Mouse (Mus musculus): ENCODE data around the gene Kcp.

- TF ChIP-seq POLR2A (IDR thresholded peaks at IDR 0.05; ENCODE audit: control insufficient read depth, low read depth, low read length): no peak
- TF ChIP-seq CTCF (IDR thresholded peaks at IDR 0.05; ENCODE audit: control insufficient read depth, insufficient read depth, insufficient replicate concordance, low read depth, low read length): no peak
Measured at GRCm38 (mm10) chr6:29433038-29433803, 74.5 kb downstream of the Kcp start, which contains the start of gene Flnc.
